Mouse (Mus musculus) induced T-regulatory cell, adult 2 months (primary cell): ENCODE results near the gene Ablim1.

Experiments used
- DNase-seq: peaks from one replicate; pipeline ENCODE4 v3.0.0-alpha.2; 2012; ENCODE audit warnings: low read depth

The Ablim1 gene

GRCm38 (mm10) chr19:57314346-57315012 lies at the start of gene Ablim1:
TSS of gene Ablim1 (minus strand) at chr19:57314919.
- DNase-seq, result peak; percentile 10

- DNase-seq, result no peak
Measured at GRCm38 (mm10) chr19:57363538-57363937, 48.8 kb upstream of the Ablim1 start.

GRCm38 (mm10) chr19:57363076-57363475 lies 48.4 kb upstream of the Ablim1 start:
- DNase-seq, result peak; percentile 14

- peak; percentile 19 for DNase-seq
Measured at GRCm38 (mm10) chr19:57362586-57362985, 47.9 kb upstream of the Ablim1 start.

GRCm38 (mm10) chr19:57361939-57362307 lies 47.2 kb upstream of the Ablim1 start:
- peak; percentile 42 for DNase-seq

GRCm38 (mm10) chr19:57361131-57361938 lies 46.6 kb upstream of the Ablim1 start:
- peak; percentile 64 for DNase-seq

GRCm38 (mm10) chr19:57360341-57361130 lies 45.8 kb upstream of the Ablim1 start, which contains the start of gene Fam160b1:
TSS of gene Fam160b1 (plus strand) at chr19:57360680.
- peak; percentile 97 for DNase-seq

GRCm38 (mm10) chr19:57359701-57360326 lies 45.1 kb upstream of the Ablim1 start:
- no peak for DNase-seq

- no peak for DNase-seq
Measured at GRCm38 (mm10) chr19:57358836-57359598, 44.3 kb upstream of the Ablim1 start.

- peak; percentile 93 for DNase-seq
Measured at GRCm38 (mm10) chr19:57358322-57358721, 43.6 kb upstream of the Ablim1 start.

- DNase-seq, result peak; percentile 35
Measured at GRCm38 (mm10) chr19:57357811-57358210, 43.1 kb upstream of the Ablim1 start.

- peak; percentile 64 for DNase-seq
Measured at GRCm38 (mm10) chr19:57357244-57357643, 42.5 kb upstream of the Ablim1 start.

- peak; percentile 75 for DNase-seq
Measured at GRCm38 (mm10) chr19:57356273-57356672, 41.6 kb upstream of the Ablim1 start.

GRCm38 (mm10) chr19:57355451-57356251 lies 40.9 kb upstream of the Ablim1 start:
- peak; percentile 87 for DNase-seq

GRCm38 (mm10) chr19:57354715-57355114 lies 40.0 kb upstream of the Ablim1 start:
- no peak for DNase-seq

- no peak for DNase-seq
Measured at GRCm38 (mm10) chr19:57354050-57354449, 39.3 kb upstream of the Ablim1 start.

- no peak for DNase-seq
Measured at GRCm38 (mm10) chr19:57353228-57353627, 38.5 kb upstream of the Ablim1 start.

GRCm38 (mm10) chr19:57352337-57352935 lies 37.7 kb upstream of the Ablim1 start:
- DNase-seq, result no peak

GRCm38 (mm10) chr19:57349096-57349495 lies 34.4 kb upstream of the Ablim1 start:
- no peak for DNase-seq

GRCm38 (mm10) chr19:57344678-57345077 lies 30.0 kb upstream of the Ablim1 start:
- no peak for DNase-seq
